Mouse (Mus musculus) brain, embryonic 14.5 days (tissue): ENCODE data around the gene Wwox.

Experiments
- CTCF ChIP-seq: fragments of 200-500 bp; IDR thresholded peaks from 2 replicates; pipeline ENCODE4 v1.5.1; 2012; ENCODE audit warnings: inconsistent platforms, mild to moderate bottlenecking, moderate library complexity, borderline replicate concordance; ENCODE audit not compliant: insufficient read depth, insufficient read length; ENCODE audit errors: extremely low read depth
- POLR2A ChIP-seq: fragments of 200-500 bp; IDR thresholded peaks from 2 replicates; pipeline ENCODE4 v1.6.1; 2012; ENCODE audit warnings: mild to moderate bottlenecking, inconsistent platforms, borderline replicate concordance; ENCODE audit not compliant: poor library complexity, insufficient read depth, insufficient read length, severe bottlenecking; ENCODE audit errors: extremely low read depth

DNA sequence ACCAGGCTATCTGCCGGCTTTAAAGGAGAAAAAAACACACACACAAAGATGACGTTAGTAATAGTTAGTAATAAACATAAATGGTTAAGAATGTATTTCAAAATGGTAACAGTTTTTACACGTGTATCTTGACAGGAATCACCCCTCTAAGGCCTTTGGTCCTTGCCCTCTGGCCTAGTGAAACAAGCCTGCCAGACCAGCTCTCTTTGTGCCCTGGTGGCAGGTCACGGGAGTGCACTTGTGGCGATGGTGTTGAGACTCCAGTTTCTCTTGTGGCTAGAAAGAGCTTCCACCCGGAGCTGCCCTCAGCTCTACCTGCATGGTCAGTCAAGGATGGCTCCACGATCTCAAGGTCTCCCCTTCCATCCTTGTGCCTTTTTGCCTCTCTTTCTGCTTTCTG is 110.6 kb downstream of the Wwox start:
- peak; percentile 44; the same call in 1 of the 2 replicates for TF ChIP-seq CTCF
- no peak for TF ChIP-seq POLR2A
